Mouse (Mus musculus) kidney, adult 8-10 months (tissue): ENCODE results near the gene Lsm3.
"Not testable (repeated sequence)": the region's sequence is repeated elsewhere in the genome, so short reads cannot be mapped to it uniquely, and the experiment has no call there.

Experiments
- DNase-seq, 2 experiments: peaks; one replicate each; pipeline ENCODE4 v3.0.0; 2022

The Lsm3 gene

DNA sequence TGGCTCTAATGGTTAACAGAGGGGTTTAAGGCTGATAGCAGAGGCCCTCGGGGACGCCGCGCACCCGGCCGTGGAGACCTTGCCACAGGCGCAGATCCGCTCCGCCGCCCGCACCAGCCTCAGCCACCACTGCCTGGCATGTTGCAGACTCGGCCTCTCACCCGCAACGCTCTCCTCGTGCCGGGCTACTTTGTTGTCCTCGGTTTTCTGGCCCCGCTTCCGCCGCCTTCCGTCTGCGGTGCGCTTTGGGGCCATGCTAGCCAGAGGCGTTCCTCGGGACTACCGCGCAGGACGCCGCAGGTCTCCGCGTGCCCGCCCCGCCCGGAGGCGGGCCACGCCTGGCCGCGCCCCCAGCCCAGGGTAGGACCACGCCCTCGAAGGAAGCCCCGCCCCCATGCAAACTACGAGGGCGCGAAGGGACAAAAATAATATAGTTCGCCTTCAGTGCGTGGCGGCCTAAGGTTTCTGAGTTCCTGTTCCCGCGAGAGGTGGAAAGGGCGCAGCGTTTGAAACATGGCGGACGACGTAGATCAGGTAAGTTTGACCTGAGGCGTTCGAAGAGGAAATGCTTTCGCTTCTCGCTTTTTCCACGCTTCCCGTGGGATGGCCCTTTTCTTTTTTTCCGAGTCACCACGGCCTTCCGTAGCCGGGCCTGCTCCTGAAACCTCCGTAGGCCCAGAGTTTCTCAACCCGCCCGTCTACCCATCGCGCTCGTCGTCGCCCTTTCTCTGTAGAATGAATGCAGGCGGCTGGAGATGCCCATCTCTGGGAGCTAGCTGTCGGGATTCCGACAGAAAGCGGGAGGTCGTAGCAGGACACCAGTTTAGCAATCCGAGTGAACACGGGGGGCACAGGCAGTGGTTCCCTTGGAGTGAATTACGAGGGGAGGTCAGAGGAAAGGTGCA, at the start of gene Lsm3, which contains the start of gene Xpc:
TSS of gene Lsm3 (plus strand) at position 384 of the 905 bp plus-strand sequence.
TSS of gene Xpc (minus strand) at position 344 of the 905 bp plus-strand sequence.
- peak; percentile 97 to 99 for DNase-seq

GRCm38 (mm10) chr6:91467106-91467505, 48.6 kb upstream of the Lsm3 start:
- DNase-seq, result no peak

DNA sequence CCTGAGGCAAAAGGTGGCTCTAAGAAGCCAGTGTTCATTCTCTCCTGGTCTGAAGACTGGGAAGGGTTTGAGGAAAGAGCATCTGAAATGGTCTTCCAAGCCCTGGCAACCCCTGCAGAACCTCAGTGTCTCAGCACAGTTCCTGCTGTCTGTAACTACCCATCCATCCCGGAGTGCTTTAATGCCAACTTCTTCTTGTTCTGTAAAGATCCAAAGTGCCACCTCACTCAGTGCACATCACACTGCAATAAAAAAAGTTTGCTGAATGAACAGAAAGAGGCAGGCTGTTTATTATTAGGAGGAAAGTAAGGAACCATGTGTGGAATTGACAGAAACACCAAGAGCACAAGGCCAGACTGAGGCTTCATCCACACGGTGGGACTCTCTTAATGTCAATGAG, 45.0 kb upstream of the Lsm3 start:
- DNase-seq, result no peak

GRCm38 (mm10) chr6:91471427-91471826, 44.3 kb upstream of the Lsm3 start:
- not testable (repeated sequence) for DNase-seq

- DNase-seq, result no peak
Measured at GRCm38 (mm10) chr6:91472319-91472718, 43.4 kb upstream of the Lsm3 start.

DNA sequence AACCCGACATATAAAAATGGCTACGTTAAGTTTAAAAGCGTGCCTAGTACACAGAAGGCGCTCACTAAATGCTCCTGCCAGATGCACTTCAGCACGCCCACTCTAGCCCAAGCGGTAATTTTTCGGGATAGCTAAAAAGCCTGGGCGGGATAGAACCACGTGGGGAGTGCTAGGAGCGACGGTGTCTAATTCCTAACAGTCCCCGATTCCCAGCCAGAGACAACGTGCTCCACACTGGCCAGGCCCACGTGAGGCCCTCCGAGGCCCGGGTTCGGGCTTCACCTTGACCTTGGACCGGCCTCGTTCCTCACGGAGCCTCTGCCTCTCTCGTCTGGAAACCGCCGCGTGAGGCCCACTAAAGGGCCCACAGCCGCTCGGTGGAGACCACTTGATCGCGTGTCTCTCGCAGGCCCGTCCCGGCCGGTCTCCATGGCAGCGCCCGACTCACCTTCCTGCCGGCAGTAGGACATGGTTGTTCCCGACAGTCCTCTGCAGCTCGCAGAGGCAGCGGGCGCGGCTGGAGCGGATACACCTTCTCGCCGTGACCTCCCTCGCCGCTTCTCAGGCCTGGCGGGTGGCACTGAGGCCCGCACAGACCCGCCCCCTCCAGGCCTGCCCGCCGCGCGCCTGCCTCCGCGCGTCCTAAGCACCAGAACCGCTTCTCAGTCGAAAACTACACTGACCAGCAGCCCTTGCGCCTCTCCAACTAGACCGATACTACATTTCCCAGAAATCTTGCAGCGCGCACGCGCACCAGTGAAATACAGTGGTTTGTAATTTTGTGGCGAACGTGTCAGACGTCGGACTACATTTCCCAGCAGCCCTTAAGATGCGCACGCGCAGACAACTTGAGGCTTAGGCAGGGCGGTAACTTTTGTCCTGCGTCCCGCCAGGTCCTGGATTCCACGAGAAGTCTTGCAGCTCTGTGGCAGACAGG, 42.6 kb upstream of the Lsm3 start, which contains the start of the genes Chchd4 and Tmem43:
TSS of gene Chchd4 (minus strand) at position 679 of the 937 bp plus-strand sequence.
TSS of gene Tmem43 (plus strand) at position 836 of the 937 bp plus-strand sequence.
- peak; percentile 99 for DNase-seq

DNA sequence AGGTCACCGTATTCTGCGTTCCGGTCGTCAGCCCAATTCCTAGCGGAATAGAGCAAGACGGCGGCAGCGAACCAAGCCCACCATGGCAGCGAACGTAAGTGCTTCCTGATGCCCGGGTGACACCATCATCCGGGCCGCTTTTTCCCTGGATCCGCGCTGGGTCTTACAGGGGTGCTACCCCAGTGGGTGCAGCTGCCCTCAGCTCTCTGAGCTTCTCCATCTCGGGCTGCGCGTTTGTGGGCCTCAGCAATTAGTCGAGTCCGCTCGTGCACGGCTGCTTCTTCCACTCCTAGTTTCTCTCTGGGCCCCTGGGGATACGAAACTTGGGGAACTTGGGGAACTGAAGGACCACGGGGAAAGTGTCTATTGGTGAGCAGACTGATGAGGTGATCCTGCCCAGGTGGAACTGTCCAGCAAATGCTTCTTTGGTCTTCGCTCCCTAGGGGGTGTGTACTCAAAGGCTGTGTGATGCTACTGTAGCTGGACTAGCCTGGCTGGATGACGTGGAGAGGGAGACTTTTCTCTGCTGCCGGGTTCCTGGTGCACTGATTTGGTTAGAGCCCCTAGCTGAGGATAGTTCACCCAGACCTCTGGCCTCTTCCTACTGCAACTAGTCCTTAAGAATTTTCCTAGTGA, 41.8 kb upstream of the Lsm3 start:
- no peak for DNase-seq

GRCm38 (mm10) chr6:91474441-91475190, 41.1 kb upstream of the Lsm3 start:
- no peak for DNase-seq

- no peak for DNase-seq
Measured at GRCm38 (mm10) chr6:91476541-91476940, 39.2 kb upstream of the Lsm3 start.

GRCm38 (mm10) chr6:91483371-91483770, 32.4 kb upstream of the Lsm3 start:
- no peak for DNase-seq

DNA sequence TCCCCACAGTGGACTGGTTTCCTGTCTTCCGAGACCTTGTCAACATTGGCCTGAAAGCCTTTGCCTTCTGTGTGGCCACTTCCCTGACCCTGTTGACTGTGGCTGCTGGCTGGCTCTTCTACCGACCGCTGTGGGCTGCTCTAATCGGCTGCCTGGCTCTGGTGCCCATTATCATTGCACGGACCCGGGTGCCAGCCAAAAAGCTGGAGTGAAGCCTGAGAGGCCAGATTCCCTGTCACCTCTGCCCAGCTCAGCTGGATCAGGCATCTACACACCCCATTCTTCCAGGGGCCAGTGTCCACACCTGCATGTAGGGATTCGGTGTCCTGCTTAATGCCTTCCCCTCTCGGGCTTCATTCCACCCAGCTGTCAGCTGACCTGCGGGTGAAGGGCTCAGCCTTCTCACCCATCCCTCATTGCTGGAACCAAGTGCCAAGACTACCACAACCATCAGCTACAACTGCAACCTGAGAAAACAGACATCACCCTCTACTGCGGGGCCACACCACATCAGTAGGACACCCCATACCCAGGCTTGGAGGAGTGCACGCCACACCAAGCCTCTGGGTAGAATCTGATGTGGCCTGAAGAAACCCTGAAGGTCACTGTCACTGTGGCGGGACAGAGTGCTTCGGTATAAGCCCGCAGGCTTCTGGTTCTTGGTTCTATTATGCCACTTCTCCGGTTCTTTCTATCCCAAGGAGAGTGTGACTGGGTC, 28.8 kb upstream of the Lsm3 start:
- no peak for DNase-seq

GRCm38 (mm10) chr6:91488496-91489212, 27.1 kb upstream of the Lsm3 start:
- DNase-seq, result peak in 1 of 2 experiments; percentile 39

GRCm38 (mm10) chr6:91489872-91490271, 25.9 kb upstream of the Lsm3 start:
- DNase-seq, result no peak

DNA sequence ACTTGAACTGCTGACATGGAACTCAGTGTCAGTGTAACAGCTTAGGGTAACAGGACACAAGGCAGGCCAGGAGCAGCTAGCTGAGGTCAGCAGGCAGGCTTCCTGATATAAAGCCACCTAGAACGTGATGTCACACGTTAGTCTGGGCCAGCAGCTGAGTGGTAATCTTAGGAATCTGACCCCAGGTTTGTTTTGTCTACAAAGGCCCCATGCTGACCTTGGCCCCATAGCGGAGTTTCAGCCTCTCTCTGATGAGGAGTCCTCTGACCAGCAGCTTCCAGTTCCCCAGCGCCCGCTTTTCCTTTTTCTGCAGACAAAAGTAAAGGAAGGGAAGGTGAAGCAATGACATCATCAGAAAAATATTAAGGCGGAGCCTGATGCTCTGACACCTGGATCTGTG, 24.7 kb upstream of the Lsm3 start:
- DNase-seq, result no peak

GRCm38 (mm10) chr6:91493053-91493452, 22.7 kb upstream of the Lsm3 start:
- DNase-seq, result no peak

- DNase-seq, result peak; percentile 31 to 36
Measured at GRCm38 (mm10) chr6:91494526-91494925, 21.2 kb upstream of the Lsm3 start.

- no peak for DNase-seq
Measured at GRCm38 (mm10) chr6:91503302-91503701, 12.4 kb upstream of the Lsm3 start.

DNA sequence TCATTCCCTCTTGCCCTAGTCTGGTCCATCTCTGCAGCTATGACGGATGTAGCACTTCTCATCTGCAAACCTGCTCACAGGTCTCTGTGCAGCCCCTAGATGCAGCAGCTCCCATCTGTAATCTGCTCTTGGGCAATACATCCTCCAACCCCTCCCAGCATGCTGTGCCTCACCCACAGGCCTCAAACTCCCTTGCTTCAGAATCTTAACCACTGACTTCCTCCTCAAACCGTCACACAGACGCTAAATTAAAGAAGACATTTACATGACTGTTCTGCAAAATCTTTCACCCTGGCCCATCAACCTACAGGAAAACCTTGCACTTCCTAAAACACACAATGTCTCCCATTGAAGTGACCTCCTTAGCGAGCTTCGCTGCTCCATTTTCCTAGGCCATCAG, 9.7 kb upstream of the Lsm3 start:
- DNase-seq, result no peak

GRCm38 (mm10) chr6:91508041-91508440, 7.7 kb upstream of the Lsm3 start:
- no peak for DNase-seq

DNA sequence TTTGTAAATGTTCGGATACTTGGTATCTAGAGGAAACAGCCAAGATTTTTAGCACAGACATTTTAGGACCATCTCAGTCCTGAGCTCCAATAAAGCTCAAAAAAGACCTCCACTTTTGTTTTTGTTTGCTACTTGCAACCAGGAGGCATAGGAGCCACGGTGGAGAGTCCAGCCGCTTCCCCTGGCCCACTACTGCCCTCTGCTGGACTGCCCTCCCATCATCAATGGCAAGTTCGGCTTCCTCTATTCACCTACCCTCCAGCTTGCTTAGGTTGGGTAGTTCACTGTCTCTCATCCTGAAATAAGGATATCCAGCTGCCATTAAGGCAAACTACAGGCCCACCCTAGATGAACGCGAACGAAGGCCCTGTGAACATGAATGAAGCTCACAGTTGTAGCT, 6.4 kb upstream of the Lsm3 start:
- DNase-seq, result peak; percentile 51 to 69

- DNase-seq, result no peak
Measured at GRCm38 (mm10) chr6:91510211-91510610, 5.5 kb upstream of the Lsm3 start.
